Mouse (Mus musculus): ENCODE data around the gene Cd55b.

- TF ChIP-seq CTCF (IDR thresholded peaks at IDR 0.05; ENCODE audit: borderline replicate concordance, insufficient read depth, low read length) (peak; percentile 77), POLR2A (IDR thresholded peaks at IDR 0.05; ENCODE audit: low read depth, low read length) (no peak)
These were observed 39.5 kb upstream of the Cd55b start, which contains the start of gene Cd55 for GRCm38 (mm10) chr1:130462084-130462861.
